Mouse (Mus musculus) megakaryocyte-erythroid progenitor cell, adult 5-6 weeks (primary cell): ENCODE data around the gene Fahd1. TPM values are rescaled to one million over a fixed set of nuclear protein-coding genes. Genes with fewer than 3 reads are reported as not detected.

Source experiments
- ATAC-seq: replicated peaks from 2 replicates; pipeline ENCODE4 v1.8.0; 2016; ENCODE audit warnings: mild to moderate bottlenecking, inconsistent platforms; ENCODE audit not compliant: severe bottlenecking, poor library complexity, low FRiP score, low TSS enrichment
- total RNA-seq, 2 experiments: library from RNA; stranded (forward) in 1 of 2; stranded (reverse) in 1 of 2; fragments of 200-1000, 215-1000 nt in 1 of 2; fragments of >200 nt in 1 of 2; fragmentation: Nextera tagmentation in 1 of 2; gene quantifications; 2 replicates each; pipeline ENCODE4 v1.2.3; 2014 to 2017

Fahd1 gene
- total RNA-seq, 2 experiments from 2014 or later, result 15.7 to 35.1 TPM

DNA sequence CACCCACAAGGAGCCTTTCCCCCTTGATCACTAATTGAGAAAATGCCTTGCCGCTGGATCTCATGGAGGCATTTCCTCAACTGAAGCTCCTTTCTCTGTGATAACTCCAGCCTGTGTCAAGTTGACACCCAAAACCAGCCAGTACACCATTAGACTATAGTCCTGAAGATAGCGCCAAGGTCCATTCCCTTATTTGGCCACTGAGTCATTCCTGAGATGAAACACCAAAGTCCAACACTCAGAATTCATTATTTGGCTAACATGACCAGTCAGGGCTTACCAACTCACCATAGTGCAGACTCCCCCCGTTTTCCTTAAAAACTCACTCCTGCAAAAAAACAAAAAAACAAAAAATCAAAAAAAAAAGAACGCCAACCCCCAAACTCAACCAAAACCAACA lies 50.7 kb downstream of the Fahd1 start:
- no peak for ATAC-seq

Other genes starting within 250 kb of the Fahd1 start
- 70.8 and 101 TPM in 2 replicates for gene Tsc2, start 217.7 kb downstream of the Fahd1 start, total RNA-seq (2014; fragmentation: Nextera tagmentation)
- gene Tsc2, start 217.7 kb downstream of the Fahd1 start, total RNA-seq (2017), result 39.0 and 44.3 TPM in 2 replicates
- gene Nthl1, start 217.7 kb downstream of the Fahd1 start, total RNA-seq (2014; fragmentation: Nextera tagmentation), result 7.8 and 14.1 TPM in 2 replicates
- gene Nthl1, start 217.7 kb downstream of the Fahd1 start, total RNA-seq (2017), result 4.6 and 12.9 TPM in 2 replicates
- gene Slc9a3r2, start 200.0 kb downstream of the Fahd1 start, total RNA-seq (2014; fragmentation: Nextera tagmentation), result 1.0 TPM in 1 of 2 replicates, not detected in the other
- 0.38 and 1.6 TPM in 2 replicates for gene Slc9a3r2, start 200.0 kb downstream of the Fahd1 start, total RNA-seq (2017)
- gene Npw, start 191.9 kb downstream of the Fahd1 start, total RNA-seq (2014; fragmentation: Nextera tagmentation), result 2.0 TPM in 1 of 2 replicates, not detected in the other
- not detected in 2 replicates for gene Npw, start 191.9 kb downstream of the Fahd1 start, total RNA-seq (2017)
- gene Zfp598, start 180.7 kb downstream of the Fahd1 start, total RNA-seq (2014; fragmentation: Nextera tagmentation), result 44.9 and 65.2 TPM in 2 replicates
- gene Zfp598, start 180.7 kb downstream of the Fahd1 start, total RNA-seq (2017), result 24.7 and 32.1 TPM in 2 replicates
- gene Syngr3, start 160.4 kb downstream of the Fahd1 start, total RNA-seq (2014; fragmentation: Nextera tagmentation), result not detected in 2 replicates
- not detected in 2 replicates for gene Syngr3, start 160.4 kb downstream of the Fahd1 start, total RNA-seq (2017)
- gene Gfer, start 154.2 kb downstream of the Fahd1 start, total RNA-seq (2014; fragmentation: Nextera tagmentation), result 39.2 and 44.6 TPM in 2 replicates
- gene Gfer, start 154.2 kb downstream of the Fahd1 start, total RNA-seq (2017), result 67.2 and 87.0 TPM in 2 replicates
- 3.5 TPM in 1 of 2 replicates, not detected in the other for gene Noxo1, start 154.1 kb downstream of the Fahd1 start, total RNA-seq (2014; fragmentation: Nextera tagmentation)
- gene Noxo1, start 154.1 kb downstream of the Fahd1 start, total RNA-seq (2017), result 0.53 and 2.0 TPM in 2 replicates
- gene Tbl3, start 142.7 kb downstream of the Fahd1 start, total RNA-seq (2014; fragmentation: Nextera tagmentation), result 58.4 and 91.1 TPM in 2 replicates
- gene Tbl3, start 142.7 kb downstream of the Fahd1 start, total RNA-seq (2017), result 48.9 and 54.8 TPM in 2 replicates
- 0.72 TPM in 1 of 2 replicates, not detected in the other for gene Rnf151, start 132.3 kb downstream of the Fahd1 start, total RNA-seq (2014; fragmentation: Nextera tagmentation)
- 0.27 TPM in 1 of 2 replicates, not detected in the other for gene Rnf151, start 132.3 kb downstream of the Fahd1 start, total RNA-seq (2017)
- gene Rps2, start 132.2 kb downstream of the Fahd1 start, total RNA-seq (2014; fragmentation: Nextera tagmentation), result 6,242 and 6,563 TPM in 2 replicates
- 1,324 and 2,144 TPM in 2 replicates for gene Rps2, start 132.2 kb downstream of the Fahd1 start, total RNA-seq (2017)
- 367 and 415 TPM in 2 replicates for gene Ndufb10, start 125.9 kb downstream of the Fahd1 start, total RNA-seq (2014; fragmentation: Nextera tagmentation)
- 283 and 299 TPM in 2 replicates for gene Ndufb10, start 125.9 kb downstream of the Fahd1 start, total RNA-seq (2017)
- gene Rpl3l, start 122.5 kb downstream of the Fahd1 start, total RNA-seq (2014; fragmentation: Nextera tagmentation), result 0.76 TPM in 1 of 2 replicates, not detected in the other
- gene Rpl3l, start 122.5 kb downstream of the Fahd1 start, total RNA-seq (2017), result 2.0 TPM in 1 of 2 replicates, not detected in the other
- 42.8 and 43.9 TPM in 2 replicates for gene Msrb1, start 113.7 kb downstream of the Fahd1 start, total RNA-seq (2014; fragmentation: Nextera tagmentation)
- gene Msrb1, start 113.7 kb downstream of the Fahd1 start, total RNA-seq (2017), result 34.6 and 54.0 TPM in 2 replicates
- gene Hs3st6, start 97.4 kb downstream of the Fahd1 start, total RNA-seq (2014; fragmentation: Nextera tagmentation), result not detected in 2 replicates
- gene Hs3st6, start 97.4 kb downstream of the Fahd1 start, total RNA-seq (2017), result not detected in 2 replicates
- 1.4 and 1.5 TPM in 2 replicates for gene Meiob, start 46.1 kb downstream of the Fahd1 start, total RNA-seq (2014; fragmentation: Nextera tagmentation)
- gene Meiob, start 46.1 kb downstream of the Fahd1 start, total RNA-seq (2017), result 0.95 and 1.4 TPM in 2 replicates
- 43.2 and 68.2 TPM in 2 replicates for gene Hagh, start 10.2 kb downstream of the Fahd1 start, total RNA-seq (2014; fragmentation: Nextera tagmentation)
- 29.1 and 32.3 TPM in 2 replicates for gene Hagh, start 10.2 kb downstream of the Fahd1 start, total RNA-seq (2017)
- gene Igfals, start 15.6 kb upstream of the Fahd1 start, total RNA-seq (2014; fragmentation: Nextera tagmentation), result not detected in 2 replicates
- not detected in 2 replicates for gene Igfals, start 15.6 kb upstream of the Fahd1 start, total RNA-seq (2017)
- gene Nubp2, start 36.0 kb upstream of the Fahd1 start, total RNA-seq (2014; fragmentation: Nextera tagmentation), result 107 and 121 TPM in 2 replicates
- gene Nubp2, start 36.0 kb upstream of the Fahd1 start, total RNA-seq (2017), result 35.5 and 97.0 TPM in 2 replicates
- gene Spsb3, start 36.3 kb upstream of the Fahd1 start, total RNA-seq (2014; fragmentation: Nextera tagmentation), result 24.6 and 29.3 TPM in 2 replicates
- 11.8 and 12.2 TPM in 2 replicates for gene Spsb3, start 36.3 kb upstream of the Fahd1 start, total RNA-seq (2017)
- gene Eme2, start 44.7 kb upstream of the Fahd1 start, total RNA-seq (2014; fragmentation: Nextera tagmentation), result 9.1 and 11.8 TPM in 2 replicates
- 13.7 and 15.2 TPM in 2 replicates for gene Eme2, start 44.7 kb upstream of the Fahd1 start, total RNA-seq (2017)
- gene Mrps34, start 44.8 kb upstream of the Fahd1 start, total RNA-seq (2014; fragmentation: Nextera tagmentation), result 63.9 and 78.3 TPM in 2 replicates
- gene Mrps34, start 44.8 kb upstream of the Fahd1 start, total RNA-seq (2017), result 31.3 and 37.6 TPM in 2 replicates
- gene Nme3, start 46.1 kb upstream of the Fahd1 start, total RNA-seq (2014; fragmentation: Nextera tagmentation), result 54.4 and 85.5 TPM in 2 replicates
- gene Nme3, start 46.1 kb upstream of the Fahd1 start, total RNA-seq (2017), result 40.5 and 46.3 TPM in 2 replicates
- gene Mapk8ip3, start 86.6 kb upstream of the Fahd1 start, total RNA-seq (2014; fragmentation: Nextera tagmentation), result 104 and 107 TPM in 2 replicates
- 27.0 and 35.3 TPM in 2 replicates for gene Mapk8ip3, start 86.6 kb upstream of the Fahd1 start, total RNA-seq (2017)
- gene Jpt2, start 110.3 kb upstream of the Fahd1 start, total RNA-seq (2014; fragmentation: Nextera tagmentation), result 74.2 and 79.1 TPM in 2 replicates
- gene Jpt2, start 110.3 kb upstream of the Fahd1 start, total RNA-seq (2017), result 77.8 and 78.2 TPM in 2 replicates
- gene Cramp1l, start 165.4 kb upstream of the Fahd1 start, total RNA-seq (2014; fragmentation: Nextera tagmentation), result 31.2 and 38.1 TPM in 2 replicates
- gene Cramp1l, start 165.4 kb upstream of the Fahd1 start, total RNA-seq (2017), result 10.1 and 10.9 TPM in 2 replicates
- gene Ift140, start 165.7 kb upstream of the Fahd1 start, total RNA-seq (2014; fragmentation: Nextera tagmentation), result 32.0 and 32.1 TPM in 2 replicates
- 27.6 and 33.9 TPM in 2 replicates for gene Ift140, start 165.7 kb upstream of the Fahd1 start, total RNA-seq (2017)
- gene Tmem204, start 233.2 kb upstream of the Fahd1 start, total RNA-seq (2014; fragmentation: Nextera tagmentation), result not detected in 2 replicates
- not detected in 2 replicates for gene Tmem204, start 233.2 kb upstream of the Fahd1 start, total RNA-seq (2017)